Mouse (Mus musculus): ENCODE measurements around the gene Ndufb5. TPM values are rescaled to one million over a fixed set of nuclear protein-coding genes. Genes with fewer than 3 reads are reported as not detected.

Gene Ndufb5
- polyA plus RNA-seq, 1 experiment, result 224 TPM

GRCm38 (mm10) chr3:32724191-32724590 lies 12.6 kb upstream of the Ndufb5 start:
- TF ChIP-seq TCF3 (IDR thresholded peaks at IDR 0.05; ENCODE audit: insufficient read length, low read depth), result no peak
- no peak for TF ChIP-seq REST (IDR thresholded peaks at IDR 0.05; ENCODE audit: insufficient read depth, insufficient read length)
- TF ChIP-seq SRF (IDR thresholded peaks at IDR 0.05; ENCODE audit: control insufficient read depth, insufficient read length, low read depth), result no peak
- no peak for TF ChIP-seq POLR2AphosphoS2 (IDR thresholded peaks at IDR 0.05; ENCODE audit: insufficient read length, low read depth)
- TF ChIP-seq TCF12 (IDR thresholded peaks at IDR 0.05; ENCODE audit: insufficient read depth, poor library complexity, severe bottlenecking), result no peak
- TF ChIP-seq CEBPB (IDR thresholded peaks at IDR 0.05; ENCODE audit: insufficient read depth, poor library complexity, severe bottlenecking), result no peak
- TF ChIP-seq MYOD1 (IDR thresholded peaks at IDR 0.05; ENCODE audit: control insufficient read depth in 1 of 3, insufficient read length in 2 of 3, low read depth in 2 of 3), result no peak
- no peak for TF ChIP-seq MAX (IDR thresholded peaks at IDR 0.05; ENCODE audit: low read depth)
- no peak for TF ChIP-seq MYOG (IDR thresholded peaks at IDR 0.05; ENCODE audit: control insufficient read depth in 1 of 3, insufficient read depth in 1 of 3, insufficient read length in 2 of 3, low read depth in 2 of 3)
- TF ChIP-seq E2F4 (IDR thresholded peaks at IDR 0.05; ENCODE audit: insufficient read depth), result no peak
- TF ChIP-seq POLR2A (IDR thresholded peaks at IDR 0.05; ENCODE audit: insufficient read length, low read depth), result no peak
- TF ChIP-seq USF1 (IDR thresholded peaks at IDR 0.05; ENCODE audit: low read depth), result no peak
- Histone ChIP-seq H3K79me2 (ENCODE audit: control insufficient read depth, insufficient read depth) (no peaks in the 10 kb centered on the region), H3K27me3 (ENCODE audit: control insufficient read depth, insufficient read depth, insufficient read length) (no peaks in the 10 kb centered on the region)

GRCm38 (mm10) chr3:32725951-32726350 lies 10.8 kb upstream of the Ndufb5 start:
- no peak overlapping the region for H3K4me3 ChIP-seq

More at GRCm38 (mm10) chr3:32724191-32724590, 12.6 kb upstream of the Ndufb5 start:
- H3K36me3 ChIP-seq (ENCODE audit: control insufficient read depth, insufficient read depth), result peaks cover 70% of the 10 kb centered on the region
- no peak overlapping the region for H3K4me3 ChIP-seq
- no peak overlapping the region for H3K4me2 ChIP-seq (ENCODE audit: low read depth)
- no peak overlapping the region for H3ac ChIP-seq (ENCODE audit: control insufficient read depth, insufficient read length)

DNA sequence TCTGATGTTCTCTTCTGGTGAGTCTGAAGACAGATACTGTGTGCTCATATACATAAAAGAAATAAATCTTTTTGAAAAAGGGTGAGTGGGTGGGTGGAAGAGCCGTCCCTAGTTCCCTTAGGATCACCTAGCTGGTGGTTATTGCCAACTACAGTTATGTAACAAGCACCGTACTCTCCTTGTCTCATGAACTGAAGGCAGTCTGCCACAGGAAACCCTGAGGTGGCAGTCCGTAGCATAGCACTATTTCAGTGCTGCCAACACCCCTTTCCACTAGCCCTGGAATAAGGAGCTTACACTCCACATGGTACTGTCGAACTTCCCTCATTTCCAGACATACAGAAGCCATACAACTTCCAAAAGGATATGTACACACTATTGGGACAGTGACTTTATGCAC lies 8.9 kb upstream of the Ndufb5 start:
- Histone ChIP-seq H3K4me2 (ENCODE audit: low read depth) (no peak overlapping the region), H3ac (ENCODE audit: control insufficient read depth, insufficient read length) (no peak overlapping the region), H3K27me3 (ENCODE audit: control insufficient read depth, insufficient read depth, insufficient read length) (no peaks in the 10 kb centered on the region), H3K79me2 (ENCODE audit: control insufficient read depth, insufficient read depth) (no peaks in the 10 kb centered on the region), H3K4me3 (no peak overlapping the region), H3K36me3 (ENCODE audit: control insufficient read depth, insufficient read depth) (peaks cover 59% of the 10 kb centered on the region)
- TF ChIP-seq POLR2A (IDR thresholded peaks at IDR 0.05; ENCODE audit: insufficient read length, low read depth), result no peak
- no peak for TF ChIP-seq TCF12 (IDR thresholded peaks at IDR 0.05; ENCODE audit: insufficient read depth, poor library complexity, severe bottlenecking)
- no peak for TF ChIP-seq SRF (IDR thresholded peaks at IDR 0.05; ENCODE audit: control insufficient read depth, insufficient read length, low read depth)
- no peak for TF ChIP-seq MYOG (IDR thresholded peaks at IDR 0.05; ENCODE audit: control insufficient read depth in 1 of 3, insufficient read depth in 1 of 3, insufficient read length in 2 of 3, low read depth in 2 of 3)
- TF ChIP-seq MAX (IDR thresholded peaks at IDR 0.05; ENCODE audit: low read depth), result no peak
- TF ChIP-seq REST (IDR thresholded peaks at IDR 0.05; ENCODE audit: insufficient read depth, insufficient read length), result no peak
- no peak for TF ChIP-seq USF1 (IDR thresholded peaks at IDR 0.05; ENCODE audit: low read depth)
- TF ChIP-seq TCF3 (IDR thresholded peaks at IDR 0.05; ENCODE audit: insufficient read length, low read depth), result no peak
- no peak for TF ChIP-seq E2F4 (IDR thresholded peaks at IDR 0.05; ENCODE audit: insufficient read depth)
- no peak for TF ChIP-seq POLR2AphosphoS2 (IDR thresholded peaks at IDR 0.05; ENCODE audit: insufficient read length, low read depth)
- no peak for TF ChIP-seq CEBPB (IDR thresholded peaks at IDR 0.05; ENCODE audit: insufficient read depth, poor library complexity, severe bottlenecking)
- TF ChIP-seq MYOD1 (IDR thresholded peaks at IDR 0.05; ENCODE audit: control insufficient read depth in 1 of 3, insufficient read length in 2 of 3, low read depth in 2 of 3), result no peak

More at GRCm38 (mm10) chr3:32725951-32726350, 10.8 kb upstream of the Ndufb5 start:
- TF ChIP-seq USF1 (IDR thresholded peaks at IDR 0.05; ENCODE audit: low read depth) (no peak), TCF3 (IDR thresholded peaks at IDR 0.05; ENCODE audit: insufficient read length, low read depth) (no peak), MAX (IDR thresholded peaks at IDR 0.05; ENCODE audit: low read depth) (no peak), REST (IDR thresholded peaks at IDR 0.05; ENCODE audit: insufficient read depth, insufficient read length) (no peak), POLR2AphosphoS2 (IDR thresholded peaks at IDR 0.05; ENCODE audit: insufficient read length, low read depth) (no peak), E2F4 (IDR thresholded peaks at IDR 0.05; ENCODE audit: insufficient read depth) (no peak), MYOD1 (IDR thresholded peaks at IDR 0.05; ENCODE audit: control insufficient read depth in 1 of 3, insufficient read length in 2 of 3, low read depth in 2 of 3) (no peak), MYOG (IDR thresholded peaks at IDR 0.05; ENCODE audit: control insufficient read depth in 1 of 3, insufficient read depth in 1 of 3, insufficient read length in 2 of 3, low read depth in 2 of 3) (no peak), CEBPB (IDR thresholded peaks at IDR 0.05; ENCODE audit: insufficient read depth, poor library complexity, severe bottlenecking) (no peak), SRF (IDR thresholded peaks at IDR 0.05; ENCODE audit: control insufficient read depth, insufficient read length, low read depth) (no peak), TCF12 (IDR thresholded peaks at IDR 0.05; ENCODE audit: insufficient read depth, poor library complexity, severe bottlenecking) (no peak), POLR2A (IDR thresholded peaks at IDR 0.05; ENCODE audit: insufficient read length, low read depth) (no peak)
- Histone ChIP-seq H3K27me3 (ENCODE audit: control insufficient read depth, insufficient read depth, insufficient read length) (no peaks in the 10 kb centered on the region), H3ac (ENCODE audit: control insufficient read depth, insufficient read length) (no peak overlapping the region), H3K79me2 (ENCODE audit: control insufficient read depth, insufficient read depth) (no peaks in the 10 kb centered on the region), H3K4me2 (ENCODE audit: low read depth) (no peak overlapping the region), H3K36me3 (ENCODE audit: control insufficient read depth, insufficient read depth) (peaks cover 62% of the 10 kb centered on the region)

- Histone ChIP-seq H3K27me3 (ENCODE audit: control insufficient read depth, insufficient read depth, insufficient read length) (no peaks in the 10 kb centered on the region), H3K36me3 (ENCODE audit: control insufficient read depth, insufficient read depth) (peaks cover 21% of the 10 kb centered on the region), H3K79me2 (ENCODE audit: control insufficient read depth, insufficient read depth) (peaks cover 70% of the 10 kb centered on the region), H3ac (ENCODE audit: control insufficient read depth, insufficient read length) (peak within 1 kb of the TSS; percentile 81), H3K4me3 (peak within 1 kb of the TSS; percentile 74), H3K4me2 (ENCODE audit: low read depth) (peak within 1 kb of the TSS; percentile 95)
- TF ChIP-seq MAX (IDR thresholded peaks at IDR 0.05; ENCODE audit: low read depth) (no peak), MYOG (IDR thresholded peaks at IDR 0.05; ENCODE audit: control insufficient read depth in 1 of 3, insufficient read depth in 1 of 3, insufficient read length in 2 of 3, low read depth in 2 of 3) (peak in 1 of 3 experiments; percentile 4)
Observed at GRCm38 (mm10) chr3:32737172-32737655, 424 bp downstream of the Ndufb5 start, which contains the start of gene Mrpl47. Gene Mrpl47, minus strand, starts transcription at chr3:32737605.
